Mouse (Mus musculus) intestine, postnatal 0 days (tissue): Measurements from ENCODE around the gene Gm28035. TPM values are rescaled to one million over a fixed set of nuclear protein-coding genes. Genes with fewer than 3 reads are reported as not detected.

ENCODE experiments used
- ATAC-seq: fragments of 200-750 bp; cut with Nextera tagmentation; 2 replicates; pipeline ENCODE4 v1.8.0; 2017; ENCODE audit warnings: mild to moderate bottlenecking, moderate TSS enrichment, moderate library complexity
- H3K27ac ChIP-seq: fragments of 300-500 bp; sonication (generic); 2 replicates; pipeline ENCODE4 v1.5.1; 2014; ENCODE audit warnings: mild to moderate bottlenecking, low read depth, low read length, moderate library complexity
- H3K27me3 ChIP-seq: fragments of 300-500 bp; sonication (generic); replicated peaks from 2 replicates; pipeline ENCODE4 v1.6.1; 2014; ENCODE audit warnings: low read length, mixed read lengths; ENCODE audit not compliant: control insufficient read depth, insufficient read depth
- H3K36me3 ChIP-seq: fragments of 300-500 bp; sonication (generic); 2 replicates; pipeline ENCODE4 v1.6.1; 2014; ENCODE audit warnings: mild to moderate bottlenecking, moderate library complexity; ENCODE audit not compliant: control insufficient read depth, insufficient read depth
- H3K4me1 ChIP-seq: fragments of 300-500 bp; sonication (generic); replicated peaks from 2 replicates; pipeline ENCODE4 v1.6.1; 2014; ENCODE audit warnings: antibody characterized with exemption, low read length, mixed read lengths; ENCODE audit not compliant: control insufficient read depth, insufficient read depth
- H3K4me2 ChIP-seq: fragments of 300-500 bp; sonication (generic); replicated peaks from 2 replicates; pipeline ENCODE4 v1.6.1; 2014; ENCODE audit warnings: low read depth, mild to moderate bottlenecking, moderate library complexity
- H3K4me3 ChIP-seq: fragments of 300-500 bp; sonication (generic); 2 replicates; pipeline ENCODE4 v1.5.1; 2014; ENCODE audit warnings: low read depth, low read length
- H3K9ac ChIP-seq: fragments of 300-500 bp; sonication (generic); 2 replicates; pipeline ENCODE4 v1.6.1; 2014; ENCODE audit warnings: mild to moderate bottlenecking, low read depth, low read length
- H3K9me3 ChIP-seq: fragments of 300-500 bp; sonication (generic); 2 replicates; pipeline ENCODE4 v1.6.1; 2016; ENCODE audit warnings: mixed run types; ENCODE audit not compliant: control insufficient read depth
- CTCF ChIP-seq: sonication (generic); IDR thresholded peaks from 2 replicates; pipeline ENCODE4 v1.5.1; 2016; ENCODE audit warnings: low read depth, mild to moderate bottlenecking, control low read depth, antibody characterized with exemption, moderate library complexity
- WGBS: fragments of 180-500 bp; shearing (Covaris S2); extraction: QIAGEN DNeasy Blood & Tissue Kit; methylation state at CpG from one replicate; pipeline ENCODE4 v1.1.7; 2014; 5-methylcytosine and 5-hydroxymethylcytosine counted together
- polyA plus RNA-seq: library from polyadenylated mRNA; unstranded; fragments of >200 nt; fragmentation: Nextera tagmentation; extraction: Ambion mirVana; gene quantifications from 2 replicates; pipeline ENCODE4 v1.2.1, GENCODE M21; 2015

Gene Gm28035
- polyA plus RNA-seq, 1 experiment from 2014 or later, result 0.03 TPM

GRCm38 (mm10) chr2:30243391-30243790 lies 3.0 kb downstream of the Gm28035 start:
- no peaks in the 10 kb centered on the region for H3K27me3 ChIP-seq
- H3K9me3 ChIP-seq, result no peaks in the 10 kb centered on the region
- no peak for TF ChIP-seq CTCF
- WGBS, result 91% methylated on average over 4 of the region's 4 CpGs
- H3K9ac ChIP-seq, result no peak overlapping the region
- H3K4me3 ChIP-seq, result no peak overlapping the region
- peak overlapping the region; percentile 68; the same call in 1 of the 2 replicates for H3K27ac ChIP-seq
- H3K4me2 ChIP-seq, result no peak overlapping the region
- peaks cover 45% of the 10 kb centered on the region for H3K36me3 ChIP-seq
- peaks cover 10% of the 10 kb centered on the region for H3K4me1 ChIP-seq
- no peak for ATAC-seq

DNA sequence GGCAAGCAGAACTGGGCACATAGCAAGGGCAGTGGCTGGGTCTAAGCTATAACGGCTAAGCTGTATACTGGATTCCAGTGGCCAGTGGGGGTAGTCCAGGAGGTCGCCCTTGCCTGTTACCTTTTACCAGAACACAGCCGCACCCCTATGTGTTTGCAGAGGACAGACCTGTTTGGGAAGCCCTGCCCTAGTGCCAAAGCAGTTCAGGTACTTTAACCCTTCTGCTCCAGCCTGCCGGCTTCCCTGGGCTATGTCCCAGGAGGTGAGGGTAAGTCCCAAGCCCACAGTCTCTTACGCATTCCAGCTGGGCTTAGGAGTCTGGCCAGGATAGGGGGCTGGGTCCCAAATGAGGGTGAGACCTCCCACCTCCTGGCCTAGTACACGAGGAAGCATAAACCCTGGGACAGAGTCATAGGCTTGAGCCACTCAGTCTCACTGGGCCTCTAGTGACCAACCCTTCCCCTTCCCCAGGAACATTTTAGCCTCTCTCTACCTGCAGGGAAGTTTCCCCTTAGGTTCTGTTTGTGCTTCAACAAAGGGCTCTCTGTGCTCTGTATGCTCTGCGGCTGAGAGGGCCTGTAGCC lies 4.3 kb downstream of the Gm28035 start:
- Histone ChIP-seq H3K27ac (no peak overlapping the region), H3K4me3 (no peak overlapping the region), H3K9me3 (no peaks in the 10 kb centered on the region), H3K4me2 (no peak overlapping the region), H3K27me3 (no peaks in the 10 kb centered on the region), H3K4me1 (peaks cover 10% of the 10 kb centered on the region), H3K9ac (no peak overlapping the region), H3K36me3 (peaks cover 56% of the 10 kb centered on the region)
- 39% methylated on average over 7 of the region's 7 CpGs for WGBS
- no peak for TF ChIP-seq CTCF
- peak; percentile 3; the same call in 1 of the 2 replicates for ATAC-seq

- H3K4me3 ChIP-seq, result no peak overlapping the region
These were observed 6.7 kb downstream of the Gm28035 start for GRCm38 (mm10) chr2:30247036-30247435.

GRCm38 (mm10) chr2:30247681-30248080 lies 7.3 kb downstream of the Gm28035 start:
- Histone ChIP-seq H3K4me3 (no peak overlapping the region), H3K27me3 (no peaks in the 10 kb centered on the region)

More at GRCm38 (mm10) chr2:30247036-30247435, 6.7 kb downstream of the Gm28035 start:
- Histone ChIP-seq H3K27ac (no peak overlapping the region), H3K27me3 (no peaks in the 10 kb centered on the region), H3K9ac (no peak overlapping the region), H3K4me2 (no peak overlapping the region), H3K4me1 (peaks cover 11% of the 10 kb centered on the region), H3K9me3 (no peaks in the 10 kb centered on the region), H3K36me3 (peaks cover 46% of the 10 kb centered on the region)
- no peak for ATAC-seq
- TF ChIP-seq CTCF, result no peak
- WGBS, result 88% methylated on average over 5 of the region's 5 CpGs

DNA sequence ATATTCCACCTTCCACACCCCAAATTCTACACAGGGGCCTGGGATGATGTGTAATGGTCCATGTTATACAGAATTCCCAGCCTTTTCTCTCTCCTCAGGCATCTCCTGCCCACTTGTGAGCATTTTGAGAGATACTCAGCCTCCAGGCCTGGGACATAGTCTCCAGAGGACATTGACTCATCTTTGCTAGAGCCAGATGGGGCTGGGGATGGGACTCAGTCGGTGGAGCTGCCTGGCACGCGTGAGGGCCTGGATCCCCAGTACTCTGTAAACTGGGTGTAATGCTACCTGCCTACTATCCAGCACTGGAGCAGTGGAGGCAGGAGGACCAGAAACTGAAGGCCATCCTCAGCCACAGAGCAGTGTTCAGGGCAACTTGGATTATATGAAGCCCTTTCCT lies 8.8 kb downstream of the Gm28035 start:
- no peak overlapping the region for H3K9ac ChIP-seq
- H3K4me1 ChIP-seq, result peaks cover 12% of the 10 kb centered on the region; the same call in 1 of the 2 replicates
- no peak for TF ChIP-seq CTCF
- no peak for ATAC-seq
- no peaks in the 10 kb centered on the region for H3K27me3 ChIP-seq
- no peak overlapping the region for H3K4me2 ChIP-seq
- H3K4me3 ChIP-seq, result no peak overlapping the region
- peaks cover 30% of the 10 kb centered on the region for H3K36me3 ChIP-seq
- H3K9me3 ChIP-seq, result no peaks in the 10 kb centered on the region
- WGBS, result 86% methylated on average over 3 of the region's 3 CpGs
- H3K27ac ChIP-seq, result no peak overlapping the region

More at GRCm38 (mm10) chr2:30247681-30248080, 7.3 kb downstream of the Gm28035 start:
- Histone ChIP-seq H3K27ac (no peak overlapping the region), H3K36me3 (peaks cover 40% of the 10 kb centered on the region), H3K9ac (no peak overlapping the region), H3K4me1 (peaks cover 12% of the 10 kb centered on the region), H3K4me2 (no peak overlapping the region), H3K9me3 (no peaks in the 10 kb centered on the region)
- 77% methylated on average over 4 of the region's 4 CpGs for WGBS
- ATAC-seq, result no peak
- TF ChIP-seq CTCF, result no peak

DNA sequence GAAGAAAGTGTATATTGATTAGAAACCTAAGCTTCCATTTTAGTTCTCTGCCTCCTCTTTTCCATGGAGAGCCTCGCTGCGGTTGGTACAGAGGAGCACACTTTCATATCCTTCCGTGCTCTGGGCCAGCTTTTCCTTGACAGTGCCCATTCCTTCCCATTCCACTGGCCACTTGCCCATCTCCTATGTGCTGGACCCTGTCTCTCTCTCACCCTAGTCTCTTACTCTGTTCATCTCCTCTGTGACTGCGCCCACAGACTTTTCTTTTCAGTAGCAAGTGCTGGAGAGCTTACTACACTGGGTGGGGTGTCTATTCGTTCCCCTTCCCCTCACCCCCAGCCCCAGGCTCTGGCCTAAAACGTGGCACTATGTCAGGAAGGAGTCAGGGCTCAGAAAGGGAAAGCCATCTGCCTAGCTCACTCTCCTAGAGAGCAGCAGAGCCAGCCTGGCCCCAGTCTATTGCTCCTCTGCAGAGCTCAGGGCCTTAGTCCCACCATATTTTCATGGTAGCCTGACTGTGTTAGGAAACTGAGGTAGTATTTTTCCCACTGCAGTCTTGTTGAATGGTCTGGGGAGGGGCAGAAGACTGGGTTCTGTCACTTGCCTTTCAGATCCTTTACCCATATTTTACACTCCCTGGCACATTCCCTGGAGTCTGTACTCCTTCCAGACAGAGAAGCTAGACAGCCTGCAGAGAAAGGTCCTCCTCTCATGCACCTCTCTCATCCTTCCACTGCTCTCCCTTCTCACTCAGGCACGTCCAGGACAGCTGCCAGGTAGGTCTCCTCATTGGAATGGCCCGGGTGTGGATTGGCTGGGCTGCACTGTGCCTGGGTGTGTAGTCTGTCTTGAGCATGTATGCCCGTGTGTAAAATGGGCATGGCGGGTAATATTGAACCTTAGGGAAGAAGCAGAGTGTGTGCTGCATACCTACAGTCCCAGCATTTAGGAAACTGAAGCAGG lies 10.1 kb downstream of the Gm28035 start:
- 75% methylated on average over 10 of the region's 10 CpGs for WGBS
- ATAC-seq, result no peak
- Histone ChIP-seq H3K27me3 (no peaks in the 10 kb centered on the region), H3K9ac (0 out of 2 replicates have a peak overlapping the region, but pooled peaks have one; percentile 7), H3K4me2 (no peak overlapping the region), H3K4me1 (peaks cover 12% of the 10 kb centered on the region; the same call in 1 of the 2 replicates), H3K9me3 (no peaks in the 10 kb centered on the region), H3K36me3 (peaks cover 38% of the 10 kb centered on the region), H3K27ac (no peak overlapping the region), H3K4me3 (no peak overlapping the region)
- no peak for TF ChIP-seq CTCF
